In genomic region chr2:79635426-79636291, GRCm38 (mm10) we compare ENCODE assay signal across 8 mouse cellular contexts. TPM values are rescaled to one million over a fixed set of nuclear protein-coding genes. Genes with fewer than 3 reads are reported as not detected.
DNase-seq lines count a peak whose midpoint lies in the region; ATAC-seq and TF ChIP-seq lines count a peak whose summit lies in the region.

No protein-coding gene starts in this region.

- DNase-seq in Patski (ENCODE audit: low read depth, low spot score): no peak
- peak; percentile 76 for DNase-seq in cerebellum, adult 8-10 months
- DNase-seq in hindbrain, embryonic 11.5 days (ENCODE audit: low spot score): peak; percentile 69
- peak; percentile 36 for DNase-seq in layer of hippocampus, postnatal 25 days (ENCODE audit: extremely low spot score in 1 of 2, low spot score in 1 of 2)
- DNase-seq in lung, postnatal 14 days: peak; percentile 67
- DNase-seq in ovary, postnatal 36 days (ENCODE audit: low spot score): peak; percentile 71
- peak; percentile 60 to 68 for DNase-seq in urinary bladder, postnatal 36 days (ENCODE audit: low spot score in 2 of 2)

- in situ Hi-C loops in Patski (cut with MboI; ENCODE audit: low pct_unique_long_range_greater_than_20kb): loop anchor here (25.0 kb wide), 1 partner anchor 1598 kb away; no protein-coding TSS in a partner anchor

- no peaks in the 10 kb centered on the region for H3K4me1 ChIP-seq in hindbrain, embryonic 11.5 days (replicated peaks; ENCODE audit: control insufficient read depth, insufficient read depth, low read length)

- H3K27me3 ChIP-seq in Patski: no peaks in the 10 kb centered on the region
- H3K27me3 ChIP-seq in hindbrain, embryonic 11.5 days (ENCODE audit: control insufficient read depth, insufficient read depth, low read length): no peaks in the 10 kb centered on the region

- H3K9me3 ChIP-seq in hindbrain, embryonic 11.5 days (ENCODE audit: control insufficient read depth, low read length): no peaks in the 10 kb centered on the region

- H3K4me3 ChIP-seq in hindbrain, embryonic 11.5 days (ENCODE audit: low read depth, low read length): peak overlapping the region; percentile 76

- H3K9ac ChIP-seq in hindbrain, embryonic 11.5 days (ENCODE audit: low read depth, low read length): peak overlapping the region; percentile 60

- peak; percentile 59 for ATAC-seq in Patski
- ATAC-seq in frontal cortex, adult (ENCODE audit: low TSS enrichment): peak; percentile 62
- peak; percentile 91 for ATAC-seq in hindbrain, embryonic 11.5 days (ENCODE audit: low FRiP score)

- POLR2A ChIA-PET in Patski (lab: Charles Lee): interaction anchor here (0.6 to 2.0 kb wide), 4 partner anchors 10 to 699 kb away, joined by 3 to 9 read pairs (median 4); no protein-coding TSS in a partner anchor

- CTCF ChIA-PET in Patski (lab: Charles Lee): interaction anchor here (0.9 to 2.3 kb wide), 4 partner anchors 10 to 136 kb away, joined by 3 to 13 read pairs (median 6); no protein-coding TSS in a partner anchor

- H3K27ac ChIP-seq in hindbrain, embryonic 11.5 days (ENCODE audit: low read depth, low read length): peak overlapping the region; percentile 73

- no peak for TF ChIP-seq CTCF in Patski (IDR thresholded peaks at IDR 0.05)

- under 1% methylated on average over 64 of the region's 83 CpGs for WGBS in hindbrain, embryonic 11.5 days

- no peaks in the 10 kb centered on the region for H3K36me3 ChIP-seq in hindbrain, embryonic 11.5 days (ENCODE audit: control insufficient read depth, insufficient read depth, low read length)

- peak overlapping the region; percentile 94 for H3K4me2 ChIP-seq in hindbrain, embryonic 11.5 days (replicated peaks; ENCODE audit: low read depth, low read length)

RNA-seq across cellular contexts. Expression of gene Itprid2, which starts 0.5 kb away (rescaled TPM):
- 25.9 TPM for polyA plus RNA-seq in Patski (2021)
- 7.8 and 8.0 TPM in 2 replicates for polyA plus RNA-seq in hindbrain, embryonic 11.5 days (2014; fragmentation: Nextera tagmentation; extraction: Ambion mirVana)
- total RNA-seq in layer of hippocampus, postnatal 25 days (2021): 10 to 100 TPM; 38.5 TPM
